Mouse (Mus musculus) forelimb bud, embryonic 11.5 days (tissue): ENCODE measurements around the gene Lpar1.
A peak's percentile ranks its signal among the peaks of the same experiment; 100 is the strongest.
"Not testable (repeated sequence)": the region's sequence is repeated elsewhere in the genome, so short reads cannot be mapped to it uniquely, and the experiment has no call there.

Experiments
- DNase-seq: peaks from one replicate; pipeline ENCODE4 v3.0.0-alpha.2; 2012; ENCODE audit warnings: low read depth, low spot score

Gene Lpar1

GRCm38 (mm10) chr4:58545888-58546432 lies 7.7 kb downstream of the Lpar1 start:
- no peak for DNase-seq

- no peak for DNase-seq
These were observed 10.5 kb downstream of the Lpar1 start for GRCm38 (mm10) chr4:58543171-58543570.

- not testable (repeated sequence) for DNase-seq
These were observed 11.0 kb downstream of the Lpar1 start for GRCm38 (mm10) chr4:58542656-58543055.

GRCm38 (mm10) chr4:58540841-58541240 lies 12.9 kb downstream of the Lpar1 start:
- no peak for DNase-seq

- no peak for DNase-seq
These were observed 13.3 kb downstream of the Lpar1 start for GRCm38 (mm10) chr4:58540385-58540784.

GRCm38 (mm10) chr4:58538696-58539095 lies 15.0 kb downstream of the Lpar1 start:
- no peak for DNase-seq

GRCm38 (mm10) chr4:58535754-58536153 lies 17.9 kb downstream of the Lpar1 start:
- DNase-seq, result no peak

- DNase-seq, result no peak
These were observed 18.9 kb downstream of the Lpar1 start for GRCm38 (mm10) chr4:58534726-58535350.

GRCm38 (mm10) chr4:58534141-58534571 lies 19.5 kb downstream of the Lpar1 start:
- DNase-seq, result no peak

- DNase-seq, result no peak
These were observed 20.2 kb downstream of the Lpar1 start for GRCm38 (mm10) chr4:58533519-58533918.

GRCm38 (mm10) chr4:58532326-58532725 lies 21.4 kb downstream of the Lpar1 start:
- no peak for DNase-seq

- no peak for DNase-seq
These were observed 23.0 kb downstream of the Lpar1 start for GRCm38 (mm10) chr4:58530706-58531105.

- peak; percentile 83 for DNase-seq
These were observed 23.4 kb downstream of the Lpar1 start for GRCm38 (mm10) chr4:58530279-58530678.

- DNase-seq, result no peak
These were observed 25.8 kb downstream of the Lpar1 start for GRCm38 (mm10) chr4:58527852-58528251.

GRCm38 (mm10) chr4:58521137-58521536 lies 32.6 kb downstream of the Lpar1 start:
- no peak for DNase-seq

GRCm38 (mm10) chr4:58520531-58520930 lies 33.2 kb downstream of the Lpar1 start:
- no peak for DNase-seq

- DNase-seq, result no peak
These were observed 33.8 kb downstream of the Lpar1 start for GRCm38 (mm10) chr4:58519891-58520290.

GRCm38 (mm10) chr4:58518215-58518988 lies 35.3 kb downstream of the Lpar1 start:
- DNase-seq, result peak; percentile 74

GRCm38 (mm10) chr4:58516810-58517209 lies 36.9 kb downstream of the Lpar1 start:
- peak; percentile 40 for DNase-seq

- DNase-seq, result no peak
These were observed 37.5 kb downstream of the Lpar1 start for GRCm38 (mm10) chr4:58516221-58516620.

- DNase-seq, result no peak
These were observed 42.1 kb downstream of the Lpar1 start for GRCm38 (mm10) chr4:58511554-58511953.

GRCm38 (mm10) chr4:58508833-58509232 lies 44.9 kb downstream of the Lpar1 start:
- no peak for DNase-seq

- DNase-seq, result no peak
These were observed 46.2 kb downstream of the Lpar1 start for GRCm38 (mm10) chr4:58507536-58507935.
